Mouse (Mus musculus) MEL (cell line): ENCODE measurements around the gene Asxl2. TPM values are rescaled to one million over a fixed set of nuclear protein-coding genes. Genes with fewer than 3 reads are reported as not detected.
A peak's percentile ranks its signal among the peaks of the same experiment; 100 is the strongest.

Experiments
- DNase-seq: peaks from one replicate; pipeline ENCODE4 v3.0.0; 2011; ENCODE audit warnings: low read depth, low spot score
- H3K27ac ChIP-seq: 2 replicates; pipeline ENCODE4 v1.5.1; 2012; ENCODE audit warnings: low read depth, mild to moderate bottlenecking, control low read depth, low read length, moderate library complexity; ENCODE audit not compliant: control insufficient read depth
- H3K27me3 ChIP-seq, 2 experiments: fragments of 150-350 bp in 1 of 2; sonication (generic) in 1 of 2; 2 replicates each; pipeline ENCODE4 v1.6.1; 2012; ENCODE audit warnings: low read length in 2 of 2, mild to moderate bottlenecking in 2 of 2, improper control_type of control experiment in 1 of 2, moderate library complexity in 1 of 2; ENCODE audit not compliant: insufficient read depth in 2 of 2, control insufficient read depth in 1 of 2
- H3K36me3 ChIP-seq, 2 experiments: 2 replicates each; pipeline ENCODE4 v1.6.1; 2012 to 2014; ENCODE audit warnings: low read length in 2 of 2, improper control_type of control experiment in 1 of 2, inconsistent platforms in 1 of 2, mild to moderate bottlenecking in 1 of 2; ENCODE audit not compliant: insufficient read depth in 2 of 2, control insufficient read depth in 1 of 2
- H3K4me1 ChIP-seq, 2 experiments: fragments of 150-350 bp in 1 of 2; sonication (generic) in 1 of 2; 2 replicates each; pipeline ENCODE4 v1.6.1; 2012; ENCODE audit warnings: low read length in 2 of 2, improper control_type of control experiment in 1 of 2, mild to moderate bottlenecking in 1 of 2; ENCODE audit not compliant: insufficient read depth in 2 of 2, control insufficient read depth in 1 of 2
- H3K4me3 ChIP-seq, 2 experiments: fragments of 150-350 bp in 1 of 2; sonication (generic) in 1 of 2; 2 replicates each; pipeline ENCODE4 v1.5.1; 2012; ENCODE audit warnings: low read depth in 2 of 2, low read length in 2 of 2, mild to moderate bottlenecking in 2 of 2, moderate library complexity in 2 of 2, control low read depth in 1 of 2, improper control_type of control experiment in 1 of 2; ENCODE audit not compliant: control insufficient read depth in 1 of 2, insufficient read depth in 1 of 2
- H3K79me2 ChIP-seq: 2 replicates; pipeline ENCODE4 v1.6.1; 2012; ENCODE audit warnings: mild to moderate bottlenecking, low read length, moderate library complexity; ENCODE audit not compliant: control insufficient read depth, poor library complexity, insufficient read depth
- H3K9ac ChIP-seq: 2 replicates; pipeline ENCODE4 v1.6.1; 2012; ENCODE audit warnings: low read depth, mild to moderate bottlenecking, control low read depth, low read length, moderate library complexity; ENCODE audit not compliant: control insufficient read depth, poor library complexity, severe bottlenecking
- H3K9me3 ChIP-seq: fragments of 150-350 bp; sonication (generic); replicated peaks from 2 replicates; pipeline ENCODE4 v1.6.1; 2012; ENCODE audit warnings: mild to moderate bottlenecking, low read length, improper control_type of control experiment, moderate library complexity; ENCODE audit not compliant: insufficient read depth
- BHLHE40 ChIP-seq: IDR thresholded peaks from 2 replicates; pipeline ENCODE4 v1.6.1; 2012; ENCODE audit warnings: low read depth, mild to moderate bottlenecking, inconsistent platforms, low read length, improper control_type of control experiment, borderline replicate concordance
- CHD1 ChIP-seq: IDR thresholded peaks from 2 replicates; pipeline ENCODE4 v1.6.1; 2012; ENCODE audit warnings: low read depth, mild to moderate bottlenecking, inconsistent platforms, low read length, improper control_type of control experiment
- CHD2 ChIP-seq: IDR thresholded peaks from 2 replicates; pipeline ENCODE4 v1.6.1; 2011; ENCODE audit warnings: low read length, improper control_type of control experiment
- CTCF ChIP-seq, 3 experiments: IDR thresholded peaks in 2 of 3; conservative IDR thresholded peaks in 1 of 3; 2 replicates each; pipeline ENCODE4 v1.5.1; 2011 to 2012; ENCODE audit warnings: low read length in 3 of 3, low read depth in 2 of 3, mild to moderate bottlenecking in 2 of 3, improper control_type of control experiment in 1 of 3, inconsistent platforms in 1 of 3, mixed read lengths in 1 of 3, moderate library complexity in 1 of 3; ENCODE audit not compliant: control insufficient read depth in 1 of 3, insufficient read depth in 1 of 3, poor library complexity in 1 of 3, severe bottlenecking in 1 of 3
- E2F4 ChIP-seq: IDR thresholded peaks from 2 replicates; pipeline ENCODE4 v1.6.1; 2011; ENCODE audit warnings: low read depth, low read length, improper control_type of control experiment, borderline replicate concordance
- ELF1 ChIP-seq: IDR thresholded peaks from 2 replicates; pipeline ENCODE4 v1.6.1; 2014; ENCODE audit warnings: low read depth, mild to moderate bottlenecking, inconsistent platforms, low read length, improper control_type of control experiment, moderate library complexity
- EP300 ChIP-seq, 2 experiments: IDR thresholded peaks; 2 replicates each; pipeline ENCODE4 v1.6.1; 2011; ENCODE audit warnings: improper control_type of control experiment in 2 of 2, low read length in 2 of 2, low read depth in 1 of 2, mild to moderate bottlenecking in 1 of 2
- ETS1 ChIP-seq: IDR thresholded peaks from 2 replicates; pipeline ENCODE4 v1.6.1; 2012; ENCODE audit warnings: low read depth, mild to moderate bottlenecking, inconsistent platforms, low read length, improper control_type of control experiment, moderate library complexity
- GABPA ChIP-seq: IDR thresholded peaks from 2 replicates; pipeline ENCODE4 v1.6.1; 2012; ENCODE audit warnings: low read depth, mild to moderate bottlenecking, inconsistent platforms, low read length, improper control_type of control experiment, moderate library complexity
- GATA1 ChIP-seq: IDR thresholded peaks from 2 replicates; pipeline ENCODE4 v1.6.1; 2011; ENCODE audit warnings: low read depth, low read length, improper control_type of control experiment
- HCFC1 ChIP-seq: IDR thresholded peaks from 2 replicates; pipeline ENCODE4 v1.6.1; 2012; ENCODE audit warnings: low read depth, mild to moderate bottlenecking, inconsistent platforms, low read length, improper control_type of control experiment, moderate library complexity
- JUND ChIP-seq: IDR thresholded peaks from 2 replicates; pipeline ENCODE4 v1.6.1; 2011; ENCODE audit warnings: low read depth, mild to moderate bottlenecking, improper control_type of control experiment, low read length
- MAFK ChIP-seq: IDR thresholded peaks from 2 replicates; pipeline ENCODE4 v1.6.1; 2011; ENCODE audit warnings: low read depth, mild to moderate bottlenecking, low read length, improper control_type of control experiment, borderline replicate concordance
- MAX ChIP-seq: IDR thresholded peaks from 2 replicates; pipeline ENCODE4 v1.6.1; 2011; ENCODE audit warnings: low read length, improper control_type of control experiment
- MAZ ChIP-seq: IDR thresholded peaks from 2 replicates; pipeline ENCODE4 v1.6.1; 2012; ENCODE audit warnings: low read depth, mild to moderate bottlenecking, inconsistent platforms, low read length, improper control_type of control experiment
- MXI1 ChIP-seq: IDR thresholded peaks from 2 replicates; pipeline ENCODE4 v1.6.1; 2011; ENCODE audit warnings: mild to moderate bottlenecking, low read depth, low read length, improper control_type of control experiment
- MYC ChIP-seq: IDR thresholded peaks from 2 replicates; pipeline ENCODE4 v1.6.1; 2011; ENCODE audit warnings: low read depth, mild to moderate bottlenecking, low read length, improper control_type of control experiment, moderate library complexity
- NELFE ChIP-seq: IDR thresholded peaks from 2 replicates; pipeline ENCODE4 v1.6.1; 2011; ENCODE audit warnings: low read depth, low read length, improper control_type of control experiment
- NRF1 ChIP-seq: IDR thresholded peaks from 2 replicates; pipeline ENCODE4 v1.6.1; 2014; ENCODE audit warnings: low read depth, mild to moderate bottlenecking, inconsistent platforms, low read length, improper control_type of control experiment, moderate library complexity; ENCODE audit not compliant: poor library complexity, insufficient read depth, severe bottlenecking
- POLR2A ChIP-seq, 2 experiments: IDR thresholded peaks; 2 replicates each; pipeline ENCODE4 v1.6.1; 2011 to 2012; ENCODE audit warnings: low read length in 2 of 2, mild to moderate bottlenecking in 2 of 2, control low read depth in 1 of 2, improper control_type of control experiment in 1 of 2, low read depth in 1 of 2, moderate library complexity in 1 of 2; ENCODE audit not compliant: control insufficient read depth in 1 of 2, insufficient read depth in 1 of 2, poor library complexity in 1 of 2
- POLR2AphosphoS2 ChIP-seq: IDR thresholded peaks from 2 replicates; pipeline ENCODE4 v1.6.1; 2011; ENCODE audit warnings: low read length, improper control_type of control experiment
- RCOR1 ChIP-seq: IDR thresholded peaks from 2 replicates; pipeline ENCODE4 v1.6.1; 2012; ENCODE audit warnings: low read depth, mild to moderate bottlenecking, inconsistent platforms, low read length, improper control_type of control experiment
- SIN3A ChIP-seq: IDR thresholded peaks from 2 replicates; pipeline ENCODE4 v1.6.1; 2012; ENCODE audit warnings: low read length, improper control_type of control experiment, inconsistent platforms
- TAL1 ChIP-seq: IDR thresholded peaks from 2 replicates; pipeline ENCODE4 v1.6.1; 2012; ENCODE audit warnings: mild to moderate bottlenecking, inconsistent platforms, low read length, moderate library complexity, mixed read lengths
- TBP ChIP-seq: IDR thresholded peaks from 2 replicates; pipeline ENCODE4 v1.8.0; 2011; ENCODE audit warnings: low read depth, low read length, improper control_type of control experiment
- TCF12 ChIP-seq: IDR thresholded peaks from 2 replicates; pipeline ENCODE4 v1.6.1; 2014; ENCODE audit warnings: low read depth, mild to moderate bottlenecking, inconsistent platforms, low read length, improper control_type of control experiment, moderate library complexity
- ZC3H11A ChIP-seq: IDR thresholded peaks from 2 replicates; pipeline ENCODE4 v1.6.1; 2012; ENCODE audit warnings: low read depth, mild to moderate bottlenecking, inconsistent platforms, low read length, improper control_type of control experiment
- ZNF384 ChIP-seq: IDR thresholded peaks from 2 replicates; pipeline ENCODE4 v1.6.1; 2012; ENCODE audit warnings: low read depth, mild to moderate bottlenecking, inconsistent platforms, low read length, improper control_type of control experiment
- polyA plus RNA-seq, 2 experiments: library from polyadenylated mRNA; stranded (reverse) in 1 of 2; unstranded in 1 of 2; fragments of >175 nt in 1 of 2; fragments of >200 nt in 1 of 2; gene quantifications; 2 replicates each; pipeline versions ENCODE4 v1.2.1 to v1.2.4; 2012; ENCODE audit warnings: low replicate concordance in 2 of 2, low read depth in 1 of 2; ENCODE audit not compliant: insufficient read length in 2 of 2, insufficient read depth in 1 of 2, missing spikeins in 1 of 2
- total RNA-seq: library from RNA; depleted of rRNA; stranded (reverse); fragments of 300-350 nt; gene quantifications from 2 replicates; pipeline ENCODE4 v1.2.3, GENCODE M21; 2012

Gene Asxl2
- total and polyA plus RNA-seq, 3 experiments: 18.8 to 62.0 (median 26.2) TPM

GRCm38 (mm10) chr12:3441361-3441760 lies 14.7 kb downstream of the Asxl2 start:
- peak overlapping the region; percentile 53 for H3K9ac ChIP-seq
- peak; percentile 84 for DNase-seq
- peak overlapping the region; percentile 89 for H3K27ac ChIP-seq
- H3K4me1 ChIP-seq: peaks cover 11 to 20% of the 10 kb centered on the region in 2 experiments
- peaks cover 35% of the 10 kb centered on the region for H3K79me2 ChIP-seq
- H3K27me3 ChIP-seq: no peaks in the 10 kb centered on the region
- H3K36me3 ChIP-seq: peaks cover 32 to 37% of the 10 kb centered on the region in 2 experiments
- peak overlapping the region; percentile 12; a peak in 2 of 4 replicates for H3K4me3 ChIP-seq
- no peaks in the 10 kb centered on the region for H3K9me3 ChIP-seq
- TF ChIP-seq MXI1 (no peak), MAFK (0 out of 2 replicates have a peak, but pooled peaks have one; percentile 19), CHD2 (no peak; the same call in 1 of the 2 replicates), ETS1 (peak; percentile 57; the same call in 1 of the 2 replicates), CTCF (IDR thresholded peaks at IDR 0.05 in 2 of 3, conservative IDR thresholded peaks at IDR 0.05 in 1 of 3; ENCODE audit: control insufficient read depth in 1 of 3, insufficient read depth in 1 of 3, low read depth in 2 of 3, low read length in 3 of 3, poor library complexity in 1 of 3, severe bottlenecking in 1 of 3) (no peak), NRF1 (no peak), EP300 (IDR thresholded peaks at IDR 0.05; ENCODE audit: low read depth in 1 of 2, low read length in 2 of 2) (peak; percentile 72 to 83), RCOR1 (peak; percentile 64), MAX (no peak), HCFC1 (no peak), NELFE (no peak), ZC3H11A (no peak), BHLHE40 (no peak), POLR2A (IDR thresholded peaks at IDR 0.05; ENCODE audit: control insufficient read depth in 1 of 2, insufficient read depth in 1 of 2, low read depth in 1 of 2, low read length in 2 of 2, poor library complexity in 1 of 2) (no peak), TAL1 (no peak), E2F4 (no peak), TBP (no peak), ELF1 (peak; percentile 68), POLR2AphosphoS2 (no peak), JUND (no peak), GABPA (no peak), MAZ (no peak), SIN3A (peak; percentile 73; the same call in 1 of the 2 replicates), CHD1 (no peak), ZNF384 (peak; percentile 92), MYC (0 out of 2 replicates have a peak, but pooled peaks have one; percentile 44), TCF12 (0 out of 2 replicates have a peak, but pooled peaks have one; percentile 5), GATA1 (peak; percentile 87)
